Mouse (Mus musculus) embryonic fibroblast, embryonic 13.5 days (primary cell): Measurements from ENCODE around the gene Hcfc1. TPM values are rescaled to one million over a fixed set of nuclear protein-coding genes. Genes with fewer than 3 reads are reported as not detected.
A peak's percentile ranks its signal among the peaks of the same experiment; 100 is the strongest.

Experiments used
- H3K27ac ChIP-seq: 2 replicates; pipeline ENCODE4 v1.5.1; 2012; ENCODE audit warnings: low read length, control low read depth, inconsistent platforms; ENCODE audit not compliant: insufficient read depth
- H3K4me1 ChIP-seq: 2 replicates; pipeline ENCODE4 v1.6.1; 2011; ENCODE audit warnings: low read length; ENCODE audit not compliant: control insufficient read depth, insufficient read depth
- H3K4me3 ChIP-seq: 2 replicates; pipeline ENCODE4 v1.5.1; 2011; ENCODE audit warnings: mild to moderate bottlenecking, control low read depth, low read length; ENCODE audit not compliant: insufficient read depth
- CTCF ChIP-seq: IDR thresholded peaks from 2 replicates; pipeline ENCODE4 v1.5.1; 2011; ENCODE audit warnings: mild to moderate bottlenecking, control low read depth, low read length, moderate library complexity, borderline replicate concordance; ENCODE audit not compliant: insufficient read depth
- POLR2A ChIP-seq: IDR thresholded peaks from 2 replicates; pipeline ENCODE4 v1.6.1; 2011; ENCODE audit warnings: low read depth, mild to moderate bottlenecking, control low read depth, low read length, moderate library complexity
- polyA plus RNA-seq: library from polyadenylated mRNA; stranded (reverse); fragments of >200 nt; gene quantifications from 2 replicates; pipeline ENCODE4 v1.2.4, GENCODE M21; 2011; ENCODE audit warnings: low read depth; ENCODE audit not compliant: missing spikeins, insufficient read length

The Hcfc1 gene
- polyA plus RNA-seq, 1 experiment: 65.6 TPM

DNA sequence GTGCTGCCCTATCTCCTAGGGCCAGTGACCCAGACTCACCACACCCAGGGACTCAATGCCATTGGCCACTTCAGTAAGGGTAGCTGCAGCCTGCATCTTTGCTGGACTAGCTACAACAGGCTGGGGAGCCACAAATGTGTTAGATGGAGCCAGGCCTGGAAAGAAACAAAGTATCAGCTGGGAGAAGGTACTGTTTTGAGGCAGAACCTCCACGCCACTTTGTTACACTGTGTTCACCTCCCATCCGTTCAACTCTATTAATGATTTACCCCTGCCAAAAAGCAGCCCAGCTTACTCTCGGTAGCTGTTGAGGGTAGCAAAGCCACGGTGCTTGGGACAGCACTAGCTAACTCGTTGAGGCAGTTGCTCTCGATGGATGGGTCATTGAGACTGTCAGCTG lies 19.3 kb downstream of the Hcfc1 start:
- H3K27ac ChIP-seq: no peak overlapping the region
- H3K4me1 ChIP-seq: no peaks in the 10 kb centered on the region
- TF ChIP-seq POLR2A (no peak), CTCF (no peak)
- no peak overlapping the region for H3K4me3 ChIP-seq

DNA sequence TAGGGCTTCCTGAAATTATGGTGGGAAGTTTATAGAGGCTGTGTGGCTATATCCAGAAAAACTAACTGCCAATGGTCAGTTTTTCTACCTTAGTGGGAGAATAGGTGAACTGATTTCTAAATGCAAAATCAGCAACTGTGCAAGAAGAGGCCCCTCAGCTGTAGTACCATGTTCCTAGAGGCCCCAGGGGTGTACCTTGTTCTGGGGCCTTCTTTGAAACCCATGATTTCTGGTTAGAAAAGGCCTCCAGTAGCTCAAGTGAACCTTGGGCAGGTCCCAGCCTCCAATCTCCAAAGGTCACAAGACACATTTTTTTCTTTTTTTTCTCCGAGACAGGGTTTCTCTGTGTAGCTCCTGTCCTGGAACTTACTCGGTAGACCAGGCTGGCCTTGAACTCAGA lies 23.9 kb downstream of the Hcfc1 start:
- no peak overlapping the region for H3K4me3 ChIP-seq
- H3K27ac ChIP-seq: no peak overlapping the region
- H3K4me1 ChIP-seq: no peaks in the 10 kb centered on the region
- TF ChIP-seq POLR2A (no peak), CTCF (no peak)

DNA sequence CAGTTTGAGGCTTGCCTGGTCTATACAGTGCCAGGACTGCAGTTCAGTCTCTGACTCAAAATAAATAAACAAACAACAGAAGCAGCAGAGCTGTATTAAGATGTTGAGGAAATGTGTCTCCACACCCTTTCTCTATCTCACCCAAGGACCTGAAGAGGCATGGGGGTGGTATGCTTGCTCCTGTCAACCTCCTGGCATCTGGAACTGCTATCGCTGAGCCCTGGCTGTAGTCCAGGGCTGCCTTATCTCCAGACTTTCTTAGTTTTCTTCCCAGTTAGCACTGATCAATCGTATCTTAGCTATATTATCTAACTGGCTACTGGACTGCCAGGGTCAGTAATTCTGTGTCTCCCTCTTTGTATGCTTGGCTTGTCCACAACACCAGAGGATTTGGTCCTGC lies 24.3 kb downstream of the Hcfc1 start:
- Histone ChIP-seq H3K4me3 (no peak overlapping the region), H3K4me1 (no peaks in the 10 kb centered on the region), H3K27ac (no peak overlapping the region)
- no peak for TF ChIP-seq POLR2A
- no peak for TF ChIP-seq CTCF

DNA sequence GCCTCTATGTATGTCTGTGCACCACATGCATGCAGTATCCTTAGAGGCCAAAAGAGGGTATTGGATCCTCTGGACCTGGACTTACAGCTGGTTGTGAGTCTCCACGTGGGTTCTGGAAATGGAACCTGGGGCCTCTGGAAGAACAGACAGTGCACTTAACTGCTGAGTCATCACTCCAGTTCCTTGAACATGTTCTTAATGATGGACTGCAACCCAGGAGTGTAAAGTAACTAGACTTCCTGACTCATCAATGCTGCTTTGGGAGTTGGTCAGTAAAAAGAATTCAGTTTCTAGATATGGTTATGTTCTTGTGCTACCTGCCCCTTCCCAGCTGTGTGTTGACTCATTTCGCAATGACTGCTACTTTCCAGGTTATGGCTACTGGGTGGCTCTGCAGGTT lies 34.3 kb downstream of the Hcfc1 start:
- H3K27ac ChIP-seq: no peak overlapping the region
- TF ChIP-seq POLR2A (no peak), CTCF (no peak)
- no peak overlapping the region for H3K4me3 ChIP-seq
- no peaks in the 10 kb centered on the region for H3K4me1 ChIP-seq

DNA sequence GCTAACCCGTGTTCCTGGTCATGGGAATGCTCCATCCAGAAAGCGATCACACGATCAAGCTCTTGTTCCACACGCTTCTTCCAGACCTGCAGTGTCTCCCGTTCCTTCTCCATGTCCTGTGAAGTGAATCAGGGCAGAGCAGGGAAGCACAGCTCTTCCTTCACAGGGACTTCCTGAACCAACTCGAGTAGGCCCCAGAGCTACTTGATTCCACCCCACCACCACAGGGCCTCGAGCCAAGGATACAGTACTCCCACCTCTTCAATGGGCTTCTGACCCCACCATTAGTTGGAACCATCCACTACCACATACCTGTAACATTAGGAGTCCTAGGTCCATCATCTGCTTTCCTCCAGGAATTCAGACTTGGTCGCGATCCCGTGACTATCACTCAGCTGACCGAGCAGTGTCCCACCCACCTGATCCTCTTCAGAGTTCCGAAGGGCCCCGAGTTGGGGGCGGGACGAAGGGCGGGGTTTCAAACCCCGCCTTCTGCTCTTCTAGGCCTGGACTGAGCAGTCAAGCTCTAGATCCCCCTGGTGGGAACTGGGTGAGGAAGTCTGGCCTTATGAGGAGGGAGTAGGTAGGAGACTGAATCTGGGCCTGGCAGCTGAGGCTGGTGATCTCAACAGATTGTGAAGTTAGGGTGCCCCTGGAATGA lies 35.6 kb downstream of the Hcfc1 start, which contains the start of gene Renbp:
TSS of gene Renbp (minus strand) at position 449 of the 661 bp plus-strand sequence.
- TF ChIP-seq POLR2A: peak; percentile 56; the same call in 1 of the 2 replicates
- no peak for TF ChIP-seq CTCF
- H3K4me3 ChIP-seq: peak within 1 kb of the TSS; percentile 46
- no peaks in the 10 kb centered on the region for H3K4me1 ChIP-seq
- H3K27ac ChIP-seq: no peak within 1 kb of the TSS

DNA sequence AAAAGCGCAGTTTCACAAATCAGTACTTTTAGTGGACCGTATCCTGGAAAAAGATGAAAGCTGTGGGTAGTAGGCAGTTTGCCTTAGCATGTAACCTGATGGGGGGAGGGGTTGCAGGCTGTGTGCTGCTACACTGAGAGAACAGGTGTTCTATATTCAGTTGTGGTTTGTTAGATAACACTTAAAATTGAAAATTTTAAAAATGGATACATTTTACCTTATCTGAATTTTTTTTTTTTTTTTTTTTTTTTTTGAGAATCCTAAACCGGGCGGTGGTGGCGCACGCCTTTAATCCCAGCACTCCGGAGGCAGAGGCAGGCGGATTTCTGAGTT lies 43.6 kb downstream of the Hcfc1 start:
- no peak for TF ChIP-seq POLR2A
- no peak for TF ChIP-seq CTCF
- H3K27ac ChIP-seq: no peak overlapping the region
- H3K4me3 ChIP-seq: peak overlapping the region; percentile 43; the same call in 1 of the 2 replicates
- H3K4me1 ChIP-seq: no peaks in the 10 kb centered on the region

DNA sequence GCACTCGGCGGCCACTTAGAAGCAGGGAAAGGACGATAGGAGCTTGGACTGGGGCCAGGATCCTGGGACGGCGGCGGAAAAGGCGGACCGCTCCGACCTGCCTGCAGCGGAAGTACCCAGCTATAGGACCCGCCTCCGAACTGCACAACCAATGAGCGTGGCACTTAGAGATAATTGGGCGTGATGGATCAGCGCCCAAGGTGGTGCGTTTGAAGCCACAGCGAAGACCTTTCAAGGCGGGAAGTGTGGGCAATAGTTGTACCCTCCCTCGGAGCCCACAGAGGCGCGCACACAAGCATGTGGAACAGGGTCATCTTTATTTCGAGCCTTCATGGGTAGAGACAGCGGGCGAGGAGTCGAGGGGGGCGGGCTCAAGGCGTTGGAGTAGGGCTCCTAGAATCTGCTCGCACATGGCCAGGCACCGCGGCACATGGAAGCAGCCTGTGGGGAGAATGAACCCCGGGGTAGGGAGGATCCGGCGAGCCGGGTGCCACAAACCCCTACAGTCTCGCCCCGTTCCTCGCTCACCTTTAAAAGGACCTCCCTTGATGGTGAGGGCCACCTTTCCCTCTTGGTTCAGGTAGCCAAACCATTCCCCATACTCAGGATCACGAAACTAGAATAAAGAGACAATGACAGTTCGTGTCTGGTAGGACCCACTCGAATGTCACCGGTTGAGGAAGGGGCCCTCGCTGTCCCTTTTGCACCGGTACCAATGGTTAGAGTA lies 44.2 kb downstream of the Hcfc1 start, which contains the start of the genes Arhgap4 and Naa10:
TSS of gene Arhgap4 (minus strand) at position 48 of the 727 bp plus-strand sequence.
TSS of gene Naa10 (minus strand) at position 122 of the 727 bp plus-strand sequence.
- Histone ChIP-seq H3K4me3 (peak within 1 kb of the TSS; percentile 91), H3K4me1 (no peaks in the 10 kb centered on the region), H3K27ac (peak within 1 kb of the TSS; percentile 53)
- TF ChIP-seq CTCF (no peak), POLR2A (peak; percentile 54)

DNA sequence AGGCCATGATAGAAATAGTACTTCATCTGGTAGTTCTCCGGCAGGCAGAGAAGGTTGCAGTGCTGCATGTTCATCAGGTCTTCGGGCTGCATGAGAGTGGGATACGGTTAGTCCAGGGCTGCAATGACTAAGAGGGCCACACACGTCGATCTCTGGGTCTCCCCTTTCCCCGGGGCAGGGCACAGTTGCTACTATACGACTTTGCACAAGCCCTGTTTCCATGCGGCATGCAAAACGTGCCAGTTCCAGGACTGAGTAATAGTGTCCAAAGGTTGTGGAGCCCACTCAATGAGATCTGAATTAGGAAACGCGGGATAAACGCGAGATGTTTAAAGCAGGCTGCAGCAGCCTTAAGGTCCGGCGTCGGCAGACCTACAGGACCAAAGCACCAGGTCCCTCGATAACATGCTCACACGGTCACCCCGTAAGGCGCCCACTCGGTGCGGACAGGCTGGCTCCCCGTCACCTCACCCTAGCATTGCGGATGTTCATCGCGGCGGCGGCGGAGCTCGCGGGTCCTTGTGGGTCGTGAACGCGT lies 44.8 kb downstream of the Hcfc1 start:
- H3K4me3 ChIP-seq: peak overlapping the region; percentile 91
- peak overlapping the region; percentile 53 for H3K27ac ChIP-seq
- no peak for TF ChIP-seq CTCF
- no peak for TF ChIP-seq POLR2A
- no peaks in the 10 kb centered on the region for H3K4me1 ChIP-seq

DNA sequence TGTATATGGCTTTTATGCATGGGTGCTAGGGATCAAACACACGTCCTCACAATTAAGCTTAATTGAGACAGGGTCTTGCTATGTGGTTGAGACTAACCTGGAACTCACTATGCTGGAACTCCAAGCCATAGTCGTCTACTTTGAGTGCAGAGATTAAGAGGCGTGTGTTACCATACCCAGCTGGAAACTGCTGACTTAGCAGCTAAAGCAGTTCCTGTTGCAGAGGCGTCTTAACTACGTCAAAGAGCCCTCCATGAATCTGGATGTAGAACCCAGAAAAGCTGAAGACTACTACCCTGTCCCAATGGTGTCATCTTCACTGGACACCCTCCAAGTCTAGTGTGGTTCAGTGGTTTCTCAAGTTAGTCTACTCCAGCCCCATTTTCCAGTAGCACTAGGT lies 47.5 kb downstream of the Hcfc1 start:
- TF ChIP-seq POLR2A (no peak), CTCF (no peak)
- H3K27ac ChIP-seq: no peak overlapping the region
- no peaks in the 10 kb centered on the region for H3K4me1 ChIP-seq
- H3K4me3 ChIP-seq: no peak overlapping the region

DNA sequence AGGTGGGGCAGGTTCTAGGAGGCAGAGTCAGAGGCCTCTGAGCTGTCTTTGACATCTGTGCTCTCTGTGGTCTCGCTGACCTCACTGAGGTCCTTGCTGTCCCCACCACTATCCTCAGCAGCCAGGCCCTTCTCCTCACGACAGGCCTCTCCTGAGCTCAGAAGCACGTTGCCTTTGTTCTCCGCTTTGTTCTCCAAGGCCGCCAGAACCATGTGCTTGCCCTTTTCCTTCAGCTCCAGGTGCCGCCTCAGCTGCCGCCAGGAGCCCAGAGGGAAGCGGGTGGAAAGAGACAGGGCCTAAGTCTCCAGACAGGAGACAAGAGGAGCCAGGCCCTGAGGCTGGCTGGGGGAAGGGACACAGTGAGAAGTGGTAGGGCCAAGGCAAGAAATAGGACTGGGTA lies 49.2 kb downstream of the Hcfc1 start:
- Histone ChIP-seq H3K4me1 (no peaks in the 10 kb centered on the region), H3K4me3 (no peak overlapping the region), H3K27ac (no peak overlapping the region)
- TF ChIP-seq CTCF (no peak), POLR2A (no peak)
